Mouse (Mus musculus): ENCODE measurements around the gene Rsbn1. TPM values are rescaled to one million over a fixed set of nuclear protein-coding genes. Genes with fewer than 3 reads are reported as not detected.

Gene Rsbn1
- 16.2 and 18.0 TPM in 2 replicates for total RNA-seq (2021)
- long read RNA-seq, experiment 1, full-length matches to known transcripts, result 5 of 10 reads
- long read RNA-seq, experiment 1, partial matches to known transcripts, result 1 of 10 reads
- long read RNA-seq, experiment 1, other reads (novel, unspliced or antisense), result 4 of 10 reads
- long read RNA-seq, experiment 2, full-length matches to known transcripts, result 8 of 9 reads
- long read RNA-seq, experiment 2, partial matches to known transcripts, result 0 of 9 reads
- long read RNA-seq, experiment 2, other reads (novel, unspliced or antisense), result 1 of 9 reads

DNA sequence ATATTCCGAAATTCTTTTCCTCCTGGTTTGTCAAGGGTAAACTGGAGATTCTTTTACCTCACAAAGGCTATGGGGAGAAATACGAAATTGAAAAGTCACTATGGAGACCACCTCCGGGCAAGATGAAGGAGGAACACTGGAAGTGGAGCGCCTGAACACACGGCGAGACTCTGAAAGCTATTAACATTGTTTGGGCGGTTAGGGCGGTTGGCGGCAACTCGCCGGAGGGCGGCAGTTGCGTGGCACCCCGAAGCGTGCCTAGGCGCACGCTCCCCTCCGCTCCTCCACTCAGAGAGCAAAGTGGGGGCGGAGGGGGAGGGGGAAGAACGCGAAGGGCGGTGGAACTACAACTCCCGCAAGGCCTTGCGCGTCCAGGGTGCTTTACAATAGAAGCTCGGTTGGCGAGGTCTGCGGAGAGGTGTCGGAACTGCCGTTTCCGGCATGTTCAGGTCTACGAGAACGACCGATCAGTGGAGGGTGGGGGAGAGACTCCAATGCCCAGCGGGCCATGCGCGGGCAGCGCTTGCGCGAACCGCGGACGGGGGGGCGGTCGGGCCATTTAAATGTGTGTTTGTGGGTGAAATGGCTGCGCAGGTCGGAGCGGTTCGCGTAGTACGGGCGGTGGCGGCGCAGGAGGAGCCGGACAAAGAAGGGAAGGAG, at the start of gene Rsbn1:
TSS of gene Rsbn1 (plus strand) at position 111 of the 660 bp plus-strand sequence.
- peak; percentile 98 for DNase-seq

DNA sequence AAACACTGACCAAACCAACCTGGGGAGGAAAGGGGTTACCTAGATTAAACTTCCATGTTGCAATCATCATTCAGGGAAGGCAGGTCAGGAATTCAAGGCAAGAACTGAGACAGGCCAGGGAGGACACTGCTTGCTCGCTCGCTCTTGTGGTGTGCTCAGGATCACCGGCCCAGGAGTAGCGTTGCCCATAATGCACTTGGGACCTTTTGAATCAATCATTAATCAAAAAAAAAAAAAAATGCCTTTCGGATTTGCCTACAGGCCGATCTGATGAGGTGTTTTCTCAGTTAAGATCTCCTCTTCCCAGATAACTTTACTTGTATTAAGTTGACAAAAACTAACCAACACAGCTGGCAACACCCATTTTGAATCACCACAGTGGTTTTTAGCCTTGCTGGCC, 49.7 kb upstream of the Rsbn1 start:
- DNase-seq, result no peak

DNA sequence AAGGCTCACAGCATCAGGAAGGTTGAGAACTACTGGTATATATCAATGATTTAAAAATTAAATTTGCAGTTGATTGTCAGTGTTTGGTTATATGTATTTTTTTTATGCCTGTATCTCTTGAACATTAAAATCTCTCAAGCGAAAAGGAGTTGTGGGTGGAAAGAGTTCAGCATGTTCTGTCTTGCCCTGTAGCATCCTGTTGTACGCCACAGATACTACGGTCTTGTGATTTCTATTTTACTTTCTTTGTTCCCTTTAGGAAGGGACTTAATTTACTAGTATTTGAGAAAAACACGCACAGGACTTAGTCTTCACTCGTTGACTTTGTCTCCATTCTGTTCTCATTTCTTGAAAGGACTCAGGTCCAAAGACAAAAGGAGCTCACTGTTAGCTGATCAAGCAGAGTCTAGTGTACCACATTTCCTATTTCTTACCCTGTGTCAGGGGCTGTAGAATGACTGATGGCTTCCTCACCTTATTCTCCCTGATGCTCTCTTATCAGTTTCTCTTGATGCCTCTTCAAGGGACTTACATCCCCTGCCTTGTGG, 46.4 kb upstream of the Rsbn1 start:
- DNase-seq, result no peak

DNA sequence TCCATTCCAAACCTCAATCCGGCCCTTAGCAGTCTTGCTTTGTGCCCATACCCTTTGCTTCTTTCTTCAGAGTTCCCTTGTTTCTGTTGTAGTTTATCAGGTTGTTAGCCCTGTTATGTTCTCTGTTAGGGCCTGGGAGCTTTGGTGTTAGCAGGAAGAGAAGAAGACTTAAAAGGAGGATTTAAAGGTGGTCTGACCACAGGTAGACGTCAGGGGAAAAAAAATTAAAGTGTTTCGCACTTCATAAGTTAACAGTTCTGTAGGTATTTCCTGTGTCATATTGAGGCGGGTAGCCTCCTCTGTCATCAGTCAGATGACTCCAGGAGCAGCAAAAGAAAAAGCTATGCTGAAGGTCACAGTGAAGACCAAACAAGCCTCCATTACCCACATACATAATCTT, 45.9 kb upstream of the Rsbn1 start:
- DNase-seq, result no peak

DNA sequence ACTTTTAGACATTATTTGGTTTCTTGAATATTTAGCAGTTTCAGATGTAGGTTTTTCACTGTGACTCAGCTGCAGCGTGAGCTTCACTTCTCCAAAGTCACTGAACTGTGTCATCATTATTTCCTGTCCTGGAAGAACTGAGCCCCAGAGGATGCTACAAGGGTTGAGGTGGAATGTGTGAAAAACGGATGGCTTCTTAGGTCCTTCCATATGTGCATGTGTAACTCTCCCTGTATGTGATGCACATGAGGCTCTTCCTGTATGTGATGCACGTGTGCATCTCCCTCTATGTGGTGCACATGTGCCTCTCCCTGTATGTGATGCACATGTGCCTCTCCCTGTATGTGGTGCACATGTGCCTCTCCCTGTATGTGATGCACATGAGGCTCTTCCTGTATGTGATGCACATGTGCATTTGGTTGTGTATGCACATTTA, 41.2 kb upstream of the Rsbn1 start:
- DNase-seq, result no peak

DNA sequence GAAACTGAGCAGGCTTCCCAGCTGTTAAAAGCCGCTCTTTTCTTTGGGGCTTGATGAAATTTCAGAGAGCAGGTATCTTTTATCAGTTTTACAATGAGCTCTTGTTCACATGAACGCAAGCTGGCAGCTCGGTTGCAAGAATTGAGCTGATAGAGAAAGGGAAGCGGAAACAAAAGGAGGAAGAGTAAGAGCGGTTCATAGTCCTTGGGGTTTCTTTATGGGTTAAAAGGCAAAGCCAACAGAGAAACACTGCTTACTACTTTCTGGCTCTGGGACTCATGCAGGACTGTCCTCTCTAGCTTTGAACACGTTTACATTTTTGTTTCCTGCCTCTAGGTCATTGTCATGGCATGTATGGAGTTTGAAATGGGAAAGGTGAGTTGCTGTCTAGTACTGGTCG, 39.6 kb upstream of the Rsbn1 start:
- DNase-seq, result no peak

DNA sequence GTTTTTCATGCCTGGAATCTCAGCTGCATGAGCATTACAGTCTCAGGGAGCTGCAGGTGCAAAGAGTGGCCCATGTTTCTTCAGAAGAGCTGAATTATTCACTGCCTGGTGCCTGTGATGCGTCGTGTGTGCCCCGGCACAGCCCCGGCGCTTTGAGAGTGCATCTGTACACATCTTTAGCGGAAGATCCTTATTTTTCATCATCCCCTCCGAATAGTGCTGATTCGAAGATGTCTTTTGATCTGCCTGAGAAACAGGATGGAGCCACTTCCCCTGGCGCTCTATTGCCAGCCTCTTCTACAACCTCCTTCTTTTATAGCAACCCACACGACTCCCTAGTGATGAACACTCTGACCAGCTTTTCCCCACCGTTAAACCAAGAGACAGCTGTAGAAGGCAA, 28.0 kb upstream of the Rsbn1 start:
- DNase-seq, result no peak

DNA sequence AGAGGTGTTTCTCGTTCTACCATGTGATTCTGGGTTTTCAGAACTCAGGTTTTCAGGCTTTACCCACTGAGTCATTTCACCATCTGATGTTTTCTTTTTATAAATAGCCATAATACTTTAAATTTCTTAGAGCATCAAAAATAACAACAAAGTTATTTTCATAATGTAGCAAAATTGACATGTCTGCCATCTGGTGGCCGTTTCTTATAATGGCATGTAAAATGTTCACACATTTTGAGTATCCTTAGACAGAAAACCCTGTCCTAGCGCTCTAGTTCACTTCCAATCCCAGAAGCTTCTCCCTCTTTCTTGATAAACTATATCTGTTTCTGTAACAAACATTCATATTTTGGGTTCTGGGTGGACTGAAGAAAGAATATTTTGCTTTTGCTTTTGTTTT, 26.3 kb upstream of the Rsbn1 start:
- DNase-seq, result peak; percentile 43

DNA sequence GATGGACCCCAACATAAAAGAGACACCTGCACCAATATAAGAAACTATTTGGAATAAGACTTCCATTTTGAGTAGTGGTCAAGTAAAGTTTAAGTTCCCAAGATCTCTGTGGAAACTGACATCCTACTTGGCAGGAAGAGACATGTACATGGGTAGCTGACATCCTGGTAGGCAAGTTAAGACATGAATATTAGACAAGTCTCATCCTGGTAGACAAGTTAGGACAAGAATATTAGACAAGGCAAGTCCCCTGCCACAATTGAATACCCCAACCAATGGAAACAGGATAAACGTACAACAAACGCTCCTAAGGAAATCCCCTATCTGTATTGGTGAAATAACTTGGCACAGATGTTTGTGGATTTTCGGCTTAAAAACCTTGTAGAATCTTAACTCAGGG, 20.5 kb upstream of the Rsbn1 start:
- DNase-seq, result no peak

DNA sequence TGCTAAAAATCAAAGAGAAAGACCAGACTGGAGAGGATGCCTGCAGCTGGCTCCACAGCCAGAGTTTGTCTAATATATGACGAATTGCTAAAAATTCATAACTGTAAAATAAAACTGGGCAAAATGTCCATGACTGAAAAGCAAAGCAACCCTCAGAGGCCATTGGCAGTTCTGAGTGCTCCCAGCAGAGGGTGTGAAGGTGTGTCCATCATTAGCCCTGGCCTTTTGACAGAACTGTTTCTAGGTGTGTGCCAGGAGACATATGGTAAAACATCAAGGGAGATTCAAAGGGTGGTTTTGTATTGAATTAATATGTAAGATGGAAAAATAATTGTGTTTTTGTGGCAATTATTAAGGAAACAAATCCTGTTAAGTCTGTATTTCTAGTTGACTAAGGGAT, 9.2 kb upstream of the Rsbn1 start:
- peak; percentile 60 for DNase-seq

DNA sequence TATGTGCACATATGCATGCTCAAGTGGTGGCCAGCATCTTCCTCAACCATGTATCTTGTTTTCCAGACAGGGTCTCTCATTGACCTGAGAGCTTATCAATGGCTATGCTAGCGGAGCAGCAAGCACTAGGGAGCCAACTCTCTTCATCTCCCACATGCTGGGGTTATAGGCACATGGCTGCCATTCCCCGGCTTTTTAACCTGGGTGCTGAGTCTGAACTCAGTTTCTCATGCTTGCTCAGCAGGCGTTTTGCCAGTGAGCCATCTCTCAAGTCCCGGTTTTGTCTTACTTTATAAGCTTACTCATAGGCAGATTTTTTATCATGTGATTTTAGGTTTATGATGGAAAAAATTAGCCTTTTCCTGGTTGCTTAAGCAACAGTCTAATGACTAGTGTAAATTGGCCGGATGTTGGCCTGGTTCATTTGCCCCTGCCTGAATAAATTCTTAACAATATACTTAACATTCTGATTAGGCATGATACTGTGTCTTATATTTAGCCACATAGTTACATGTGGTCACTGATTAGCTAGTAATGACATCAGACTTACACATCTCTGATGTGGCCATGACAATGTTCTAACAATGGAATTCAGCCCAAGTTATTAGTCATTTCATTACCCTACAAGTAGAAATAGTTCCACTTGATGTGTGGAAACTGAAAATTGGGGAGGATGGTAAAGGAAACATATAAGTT, 6.4 kb upstream of the Rsbn1 start:
- no peak for DNase-seq

DNA sequence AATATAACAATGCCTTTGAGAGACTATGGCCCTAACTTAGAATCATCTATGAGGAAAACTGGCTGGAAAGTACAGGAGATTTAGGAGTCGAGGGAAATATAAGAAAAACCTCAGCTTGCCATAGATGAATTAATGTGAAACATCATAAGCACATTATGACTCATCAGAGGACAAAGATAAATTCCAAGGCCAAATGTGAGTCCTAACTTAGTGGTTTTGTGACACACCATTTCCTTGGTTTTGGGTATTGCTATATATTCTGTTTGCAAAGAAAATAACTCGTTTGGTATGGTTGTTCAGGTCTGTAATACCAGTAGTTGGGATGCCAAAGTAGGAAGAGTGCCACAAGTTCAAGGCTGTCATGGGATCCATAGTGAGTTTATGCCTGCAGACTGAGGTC, 5.1 kb upstream of the Rsbn1 start:
- DNase-seq, result no peak

DNA sequence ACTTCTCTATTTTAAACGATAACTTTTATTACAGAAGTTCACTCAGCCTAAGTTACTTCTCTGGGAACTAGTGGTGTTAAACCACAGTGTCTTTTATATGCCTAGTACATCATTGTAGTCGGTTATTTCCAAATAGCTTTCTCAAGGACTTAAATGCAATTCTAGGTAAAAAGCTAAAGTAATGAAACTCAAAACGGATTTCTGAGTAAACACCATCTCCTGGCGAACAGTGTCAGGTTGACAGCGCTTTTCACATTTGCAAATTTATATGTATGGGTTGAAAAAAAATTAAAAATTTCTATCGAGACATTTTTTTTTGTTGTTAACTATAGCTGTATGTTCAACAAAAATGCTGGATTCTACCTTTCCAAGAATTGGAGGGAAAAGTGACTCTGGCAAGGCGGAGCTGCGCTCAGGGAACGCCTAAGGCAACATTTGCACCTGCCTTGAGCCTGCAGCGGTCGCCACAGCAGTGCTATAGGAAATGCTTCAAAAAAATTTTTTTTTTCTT, 414 bp upstream of the Rsbn1 start:
- no peak for DNase-seq

DNA sequence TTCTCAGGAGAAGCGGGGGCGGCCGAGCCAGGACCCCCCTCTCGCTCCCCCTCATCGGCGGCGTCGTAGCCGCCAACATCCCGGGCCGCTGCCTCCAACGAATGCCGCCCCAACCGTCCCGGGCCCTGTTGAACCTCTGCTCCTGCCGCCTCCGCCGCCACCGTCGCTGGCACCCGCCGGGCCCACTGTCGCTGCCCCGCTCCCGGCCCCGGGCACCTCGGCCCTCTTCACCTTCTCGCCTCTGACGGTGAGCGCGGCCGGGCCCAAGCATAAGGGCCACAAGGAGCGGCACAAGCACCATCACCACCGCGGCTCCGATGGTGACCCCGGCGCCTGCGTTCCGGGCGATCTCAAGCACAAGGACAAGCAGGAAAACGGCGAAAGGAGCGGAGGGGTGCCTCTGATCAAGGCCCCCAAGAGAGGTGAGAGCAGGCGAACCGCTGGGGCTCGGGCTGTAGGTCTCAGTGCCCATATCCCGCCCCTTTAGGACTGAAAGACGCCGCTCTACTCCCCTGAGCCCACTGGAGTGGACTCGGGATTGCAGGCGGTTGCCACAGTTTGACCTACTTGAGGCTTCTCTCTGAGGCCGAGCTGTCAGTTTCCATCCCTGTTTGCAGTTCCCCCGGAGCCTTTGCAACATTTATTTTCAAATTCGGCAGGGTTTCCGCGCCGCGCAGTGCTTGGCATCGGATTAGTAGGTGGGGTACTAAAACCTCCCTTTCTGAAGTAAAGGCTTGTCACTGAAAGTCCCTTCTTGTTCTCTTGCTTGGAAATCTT, 1.0 kb downstream of the Rsbn1 start:
- peak; percentile 67 for DNase-seq

DNA sequence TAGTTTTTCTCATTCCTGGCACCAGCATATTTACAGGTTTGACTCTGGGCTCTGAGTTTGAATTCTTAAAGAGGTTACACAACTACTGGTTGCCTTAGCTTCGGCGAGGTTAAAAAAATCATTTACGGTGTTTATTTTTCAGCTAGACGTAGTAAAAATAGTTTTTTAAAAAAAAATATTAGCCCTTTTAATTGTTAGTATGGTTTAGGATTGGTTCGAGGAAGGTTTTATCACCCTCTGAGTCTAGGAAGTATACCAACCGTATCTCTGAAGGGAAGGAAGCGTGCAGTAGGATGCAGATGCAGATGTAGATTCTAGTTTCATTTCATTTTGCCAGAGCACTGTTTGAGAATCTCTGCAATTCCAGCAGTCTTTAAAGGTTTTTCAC, 1.6 kb downstream of the Rsbn1 start:
- no peak for DNase-seq

DNA sequence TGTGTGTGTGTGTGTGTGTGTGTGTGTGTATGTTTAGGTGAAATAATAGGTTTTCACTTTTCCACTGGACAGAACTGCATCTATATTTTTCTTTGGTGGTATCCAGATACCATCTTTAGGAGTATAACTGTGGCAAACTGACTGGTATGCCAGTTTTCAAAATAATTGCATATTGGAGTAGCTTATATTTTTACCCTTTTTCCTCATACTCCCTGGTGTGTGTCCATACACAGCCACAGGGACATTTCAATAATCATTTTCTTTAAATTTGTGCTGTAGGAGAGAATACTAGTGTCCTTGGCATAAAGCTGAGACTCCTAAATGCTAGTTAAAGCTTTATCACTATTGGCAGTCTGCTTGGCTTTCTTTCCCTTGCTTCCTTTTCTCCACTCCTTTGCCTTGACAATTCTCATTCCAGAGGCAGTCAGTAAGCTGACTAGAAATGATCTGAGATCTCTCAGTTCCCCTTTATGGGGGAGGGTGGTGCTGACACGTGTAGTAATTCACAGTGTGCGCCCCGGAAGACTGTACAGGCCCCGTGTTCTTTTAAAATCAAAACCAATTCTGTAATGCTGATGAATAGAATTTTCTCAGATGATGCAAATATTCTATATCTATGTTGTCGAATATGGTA, 2.4 kb downstream of the Rsbn1 start:
- DNase-seq, result peak; percentile 13

DNA sequence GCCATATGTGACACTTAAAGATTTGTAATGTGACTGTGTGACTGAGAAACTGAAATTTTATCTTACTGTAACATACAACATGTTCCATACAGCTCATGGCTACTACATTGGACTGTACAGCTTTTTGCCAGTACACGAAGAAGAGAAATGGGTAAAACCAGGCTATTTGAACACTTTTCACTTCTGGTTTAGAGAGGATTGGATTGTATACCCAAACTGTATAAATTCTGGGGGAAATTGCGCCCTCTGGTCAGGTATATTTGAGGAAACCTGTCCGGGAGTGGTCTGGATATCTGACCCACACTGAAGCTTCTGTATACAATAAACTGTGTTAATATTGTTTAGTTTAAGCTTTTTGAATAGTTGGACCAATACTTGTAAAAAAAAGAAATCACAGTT, 2.9 kb downstream of the Rsbn1 start:
- DNase-seq, result no peak

DNA sequence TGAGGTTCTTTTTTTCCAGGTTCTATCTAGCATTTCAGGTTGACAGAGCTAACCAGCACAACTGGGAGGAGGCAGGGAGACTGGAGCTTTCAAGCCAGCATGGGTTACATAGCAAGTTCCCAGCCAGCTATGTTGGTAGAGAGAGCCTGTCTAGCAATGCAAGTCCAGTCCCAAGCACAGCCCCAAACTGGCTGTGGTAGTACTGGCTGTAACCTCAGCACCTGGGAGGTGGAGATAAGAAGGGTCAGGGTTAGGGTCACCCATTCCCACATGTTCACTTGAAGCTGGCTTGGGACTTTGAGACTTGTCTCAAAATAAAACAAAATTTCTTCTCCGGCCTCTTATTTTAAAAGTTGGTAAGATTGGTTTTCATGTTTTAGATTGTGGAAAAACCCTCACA, 6.2 kb downstream of the Rsbn1 start:
- no peak for DNase-seq

DNA sequence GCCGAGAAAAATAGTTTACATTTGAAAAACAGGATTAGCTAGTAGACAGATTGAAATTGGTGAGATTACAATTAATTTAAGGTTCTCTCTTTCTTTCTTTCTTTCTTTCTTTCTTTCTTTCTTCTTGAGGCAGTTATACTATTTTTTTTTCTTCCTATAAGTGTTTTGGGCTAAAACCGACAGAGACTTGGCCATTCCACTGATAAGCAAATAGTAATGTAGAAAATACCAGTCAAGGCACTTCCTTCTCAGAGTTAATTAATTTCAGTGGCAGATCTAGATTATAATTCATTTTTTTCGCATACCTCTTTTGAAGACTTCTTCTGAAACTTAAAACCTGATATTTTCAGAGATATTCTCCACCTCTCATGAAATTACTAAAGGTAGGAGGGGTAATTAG, 11.4 kb downstream of the Rsbn1 start:
- no peak for DNase-seq

DNA sequence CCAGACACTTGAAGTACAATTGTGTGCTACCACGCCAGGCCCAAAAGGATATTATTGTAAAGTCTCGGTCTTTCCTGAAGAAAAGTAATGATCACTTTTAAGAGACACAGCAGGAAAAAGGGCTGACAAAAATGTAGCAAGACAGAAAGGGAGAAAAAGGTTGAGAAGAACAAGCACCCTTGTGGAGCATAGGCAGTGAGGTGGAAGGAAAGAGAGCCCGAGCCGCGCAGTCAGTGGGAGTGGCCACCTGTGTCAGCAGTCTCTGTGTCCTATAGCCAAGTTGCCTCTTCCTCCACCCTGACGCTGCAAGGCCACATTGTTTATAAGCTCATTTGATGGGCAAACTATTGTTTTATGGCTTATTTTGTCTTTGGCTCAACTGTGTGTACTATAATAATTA, 13.6 kb downstream of the Rsbn1 start:
- peak; percentile 32 for DNase-seq

DNA sequence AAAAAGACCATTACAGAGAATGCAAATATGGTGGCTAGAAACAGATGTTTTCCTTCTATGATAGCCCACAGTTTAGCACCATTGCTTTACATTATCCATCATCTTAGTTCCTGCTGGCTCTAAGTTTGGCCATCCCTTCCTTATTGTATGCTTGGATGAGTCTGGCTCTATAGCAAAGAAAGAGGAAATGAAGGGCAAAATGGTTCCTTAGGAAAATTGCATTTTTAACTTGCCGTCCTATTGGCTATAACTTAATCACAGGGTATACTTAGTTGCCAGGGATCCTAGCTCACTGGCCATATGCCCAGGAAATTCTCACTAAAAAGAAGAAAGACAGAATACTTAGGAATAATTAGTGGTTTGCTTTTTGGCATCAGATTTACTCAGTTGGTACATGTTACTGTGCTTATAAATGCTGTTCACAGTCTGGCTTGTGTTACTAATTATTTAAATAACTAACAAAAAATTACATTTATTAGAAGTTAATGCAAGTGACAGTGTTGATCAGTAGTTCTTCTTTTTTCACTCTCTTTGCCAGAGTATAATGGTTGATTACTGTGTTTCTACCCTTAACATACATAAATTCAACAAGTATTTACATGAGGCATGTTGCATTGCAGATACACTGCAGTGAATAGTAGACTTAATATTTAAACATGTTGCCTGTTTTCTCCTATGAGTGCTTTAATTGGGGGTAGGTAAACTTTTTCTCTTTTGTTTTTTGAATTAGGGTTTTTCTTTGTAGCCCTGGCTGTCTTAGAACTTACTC, 31.1 kb downstream of the Rsbn1 start:
- no peak for DNase-seq
